Mouse (Mus musculus): ENCODE measurements around the gene Mcf2l.

Gene Mcf2l

GRCm38 (mm10) chr8:12873357-12874046, at the start of gene Mcf2l:
Gene Mcf2l, plus strand, starts transcription at chr8:12873806.
- no peak for DNase-seq (ENCODE audit: low read depth, low spot score)

- DNase-seq (ENCODE audit: low read depth, low spot score): no peak
These were observed 49.0 kb upstream of the Mcf2l start for GRCm38 (mm10) chr8:12824562-12824961.

GRCm38 (mm10) chr8:12825236-12825635, 48.4 kb upstream of the Mcf2l start:
- DNase-seq (ENCODE audit: low read depth, low spot score): no peak

GRCm38 (mm10) chr8:12825686-12826237, 47.8 kb upstream of the Mcf2l start:
- no peak for DNase-seq (ENCODE audit: low read depth, low spot score)

- no peak for DNase-seq (ENCODE audit: low read depth, low spot score)
These were observed 46.5 kb upstream of the Mcf2l start for GRCm38 (mm10) chr8:12827124-12827523.

GRCm38 (mm10) chr8:12828298-12828697, 45.3 kb upstream of the Mcf2l start:
- no peak for DNase-seq (ENCODE audit: low read depth, low spot score)

- no peak for DNase-seq (ENCODE audit: low read depth, low spot score)
These were observed 44.2 kb upstream of the Mcf2l start for GRCm38 (mm10) chr8:12829381-12829780.

- no peak for DNase-seq (ENCODE audit: low read depth, low spot score)
These were observed 41.7 kb upstream of the Mcf2l start for GRCm38 (mm10) chr8:12831659-12832589.

GRCm38 (mm10) chr8:12833616-12834015, 40.0 kb upstream of the Mcf2l start:
- no peak for DNase-seq (ENCODE audit: low read depth, low spot score)

GRCm38 (mm10) chr8:12840834-12841233, 32.8 kb upstream of the Mcf2l start:
- DNase-seq (ENCODE audit: low read depth, low spot score): no peak

- no peak for DNase-seq (ENCODE audit: low read depth, low spot score)
These were observed 31.1 kb upstream of the Mcf2l start for GRCm38 (mm10) chr8:12842342-12842995.

- DNase-seq (ENCODE audit: low read depth, low spot score): no peak
These were observed 29.2 kb upstream of the Mcf2l start for GRCm38 (mm10) chr8:12844347-12844950.

- no peak for DNase-seq (ENCODE audit: low read depth, low spot score)
These were observed 27.2 kb upstream of the Mcf2l start for GRCm38 (mm10) chr8:12846447-12846846.

GRCm38 (mm10) chr8:12851241-12851640, 22.4 kb upstream of the Mcf2l start:
- DNase-seq (ENCODE audit: low read depth, low spot score): no peak

GRCm38 (mm10) chr8:12856038-12856437, 17.6 kb upstream of the Mcf2l start:
- no peak for DNase-seq (ENCODE audit: low read depth, low spot score)

- no peak for DNase-seq (ENCODE audit: low read depth, low spot score)
These were observed 10.5 kb upstream of the Mcf2l start for GRCm38 (mm10) chr8:12863061-12863460.

GRCm38 (mm10) chr8:12863608-12864007, 10.0 kb upstream of the Mcf2l start:
- DNase-seq (ENCODE audit: low read depth, low spot score): no peak

GRCm38 (mm10) chr8:12865790-12866189, 7.8 kb upstream of the Mcf2l start:
- no peak for DNase-seq (ENCODE audit: low read depth, low spot score)

GRCm38 (mm10) chr8:12869661-12870060, 3.9 kb upstream of the Mcf2l start:
- DNase-seq (ENCODE audit: low read depth, low spot score): no peak

GRCm38 (mm10) chr8:12870656-12871055, 3.0 kb upstream of the Mcf2l start:
- DNase-seq (ENCODE audit: low read depth, low spot score): no peak

- no peak for DNase-seq (ENCODE audit: low read depth, low spot score)
These were observed 2.1 kb upstream of the Mcf2l start for GRCm38 (mm10) chr8:12871461-12871860.

- DNase-seq (ENCODE audit: low read depth, low spot score): no peak
These were observed 636 bp upstream of the Mcf2l start for GRCm38 (mm10) chr8:12872983-12873356.
